Mouse (Mus musculus): Measurements from ENCODE around the gene Gm20388. TPM values are rescaled to one million over a fixed set of nuclear protein-coding genes. Genes with fewer than 3 reads are reported as not detected.
"Not testable (repeated sequence)": the region's sequence is repeated elsewhere in the genome, so short reads cannot be mapped to it uniquely, and the experiment has no call there.

The Gm20388 gene
- total RNA-seq, 2 experiments from 2014 or later, result 2.4 to 2.6 TPM

DNA sequence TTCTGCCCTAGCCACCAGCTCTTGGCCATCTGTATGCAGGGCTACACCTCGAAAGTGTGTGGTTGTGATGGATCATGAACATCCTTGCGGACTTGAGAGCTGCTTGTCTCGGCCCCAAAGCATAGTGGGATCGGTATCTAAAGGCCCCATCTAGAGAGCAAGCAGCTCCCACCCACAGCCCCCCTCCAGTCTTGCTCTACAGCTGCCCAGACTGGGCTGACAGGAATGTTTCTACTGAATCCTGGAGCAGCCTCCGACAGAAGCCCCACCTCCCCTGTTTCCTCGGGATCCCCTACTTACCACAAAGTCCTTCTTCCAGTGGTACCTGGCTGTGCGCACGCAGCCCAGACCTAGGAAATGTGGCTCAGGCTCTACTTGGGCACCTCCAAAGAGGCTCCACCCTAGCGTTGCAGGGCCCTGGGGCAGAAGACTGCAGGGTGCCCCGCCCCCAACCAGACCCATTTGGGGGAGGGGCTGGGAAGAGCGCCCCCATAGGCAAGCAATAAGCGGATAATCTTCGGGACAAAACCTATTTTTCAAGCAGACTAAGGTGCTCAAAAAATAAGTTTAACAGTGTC lies 3247.3 kb downstream of the Gm20388 start, which contains the start of gene Sult5a1:
Gene Sult5a1, minus strand, starts transcription at position 428 of the 578 bp plus-strand sequence.
- Histone ChIP-seq H3K27ac (no peak within 1 kb of the TSS), H3K4me3 (no peak within 1 kb of the TSS)
- DNase-seq (ENCODE audit: extremely low spot score in 1 of 2, low spot score in 2 of 2), result no peak
- intact Hi-C loops (cut with DNase I), result no loop called here
- TF ChIP-seq CTCF (IDR thresholded peaks at IDR 0.05), result no peak

GRCm38 (mm10) chr8:123181391-123181790 lies 3270.8 kb downstream of the Gm20388 start:
- intact Hi-C loops (cut with DNase I), result no loop called here
- H3K4me3 ChIP-seq, result no peak overlapping the region
- TF ChIP-seq CTCF (IDR thresholded peaks at IDR 0.05), result no peak
- H3K27ac ChIP-seq, result no peak overlapping the region
- DNase-seq (ENCODE audit: extremely low spot score in 1 of 2, low spot score in 2 of 2), result no peak

DNA sequence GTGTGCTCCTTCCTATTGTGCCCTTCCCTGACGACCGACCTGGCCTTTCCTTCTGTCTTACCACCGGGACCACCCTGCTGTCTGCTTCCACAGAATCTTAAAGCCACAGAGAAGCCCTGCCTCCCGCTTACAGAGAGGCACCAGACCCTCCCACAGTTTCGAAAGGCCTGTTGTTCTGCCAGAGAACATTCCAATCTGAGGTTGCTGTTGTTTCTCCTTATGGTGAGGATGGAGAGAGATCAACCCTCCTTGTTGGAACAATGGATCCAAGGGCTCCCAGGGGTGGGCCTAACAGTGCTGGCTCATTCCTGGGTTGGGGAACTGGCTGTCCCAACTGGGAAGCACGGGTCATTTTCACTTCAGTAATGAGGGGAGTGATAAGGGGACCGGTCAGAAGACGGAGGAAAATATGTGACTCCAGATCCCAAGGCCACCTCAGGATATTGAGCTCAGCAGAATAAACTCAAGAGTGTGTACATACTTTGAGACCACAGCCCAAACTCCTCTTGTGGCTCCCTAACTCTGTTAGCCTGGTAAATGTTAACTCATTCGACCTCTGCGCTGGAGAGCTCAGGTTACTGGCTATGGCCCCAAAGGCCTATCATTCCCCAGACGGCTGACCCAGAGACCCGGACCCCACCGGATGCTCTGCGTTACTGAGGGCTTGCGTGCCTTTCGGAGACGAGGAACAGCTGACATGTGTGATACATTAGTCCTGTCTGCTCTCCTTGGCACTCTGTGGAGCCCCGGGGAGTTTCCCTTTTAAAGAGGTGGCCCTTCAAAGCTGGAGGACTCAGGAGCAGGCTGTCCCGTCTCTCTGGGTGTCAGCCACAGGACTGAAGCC lies 3275.1 kb downstream of the Gm20388 start, which contains the start of gene Dpep1:
Gene Dpep1, plus strand, starts transcription at position 677 of the 844 bp plus-strand sequence.
- H3K27ac ChIP-seq, result no peak within 1 kb of the TSS
- DNase-seq (ENCODE audit: extremely low spot score in 1 of 2, low spot score in 2 of 2), result no peak
- H3K4me3 ChIP-seq, result no peak within 1 kb of the TSS
- TF ChIP-seq CTCF (IDR thresholded peaks at IDR 0.05), result no peak
- intact Hi-C loops (cut with DNase I), result loop anchor here (5.0 kb wide), 1 partner anchor 38 kb away; no protein-coding TSS in a partner anchor

- H3K27ac ChIP-seq, result no peak overlapping the region
- intact Hi-C loops (cut with DNase I), result loop anchor here (5.0 kb wide), 1 partner anchor 41 kb away; no protein-coding TSS in a partner anchor
- no peak overlapping the region for H3K4me3 ChIP-seq
- no peak for TF ChIP-seq CTCF (IDR thresholded peaks at IDR 0.05)
- no peak for DNase-seq (ENCODE audit: extremely low spot score in 1 of 2, low spot score in 2 of 2)
Observed at GRCm38 (mm10) chr8:123188006-123188405, 3277.4 kb downstream of the Gm20388 start.

DNA sequence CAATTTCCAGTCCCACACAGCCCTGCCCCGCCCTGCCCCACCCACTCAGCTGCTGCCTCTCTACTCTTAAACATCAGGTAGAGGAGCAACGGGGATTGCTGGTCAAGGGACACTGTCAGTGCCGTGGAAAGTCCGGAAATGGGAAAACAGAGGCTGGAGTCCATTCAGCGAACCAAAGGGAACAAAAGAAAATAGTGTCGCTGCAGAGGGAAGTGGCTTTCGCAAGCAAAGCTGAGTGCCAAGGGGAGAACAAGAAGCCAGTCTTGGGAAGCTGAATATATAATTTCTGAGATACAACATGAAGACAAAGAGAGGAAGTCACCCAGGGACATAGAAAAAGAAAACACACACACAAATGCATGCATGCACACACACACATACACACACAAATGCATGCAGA lies 3278.2 kb downstream of the Gm20388 start:
- no peak overlapping the region for H3K4me3 ChIP-seq
- no peak for TF ChIP-seq CTCF (IDR thresholded peaks at IDR 0.05)
- no peak for DNase-seq (ENCODE audit: extremely low spot score in 1 of 2, low spot score in 2 of 2)
- intact Hi-C loops (cut with DNase I), result loop anchor here (5.0 kb wide), 1 partner anchor 42 kb away; no protein-coding TSS in a partner anchor
- H3K27ac ChIP-seq, result no peak overlapping the region

DNA sequence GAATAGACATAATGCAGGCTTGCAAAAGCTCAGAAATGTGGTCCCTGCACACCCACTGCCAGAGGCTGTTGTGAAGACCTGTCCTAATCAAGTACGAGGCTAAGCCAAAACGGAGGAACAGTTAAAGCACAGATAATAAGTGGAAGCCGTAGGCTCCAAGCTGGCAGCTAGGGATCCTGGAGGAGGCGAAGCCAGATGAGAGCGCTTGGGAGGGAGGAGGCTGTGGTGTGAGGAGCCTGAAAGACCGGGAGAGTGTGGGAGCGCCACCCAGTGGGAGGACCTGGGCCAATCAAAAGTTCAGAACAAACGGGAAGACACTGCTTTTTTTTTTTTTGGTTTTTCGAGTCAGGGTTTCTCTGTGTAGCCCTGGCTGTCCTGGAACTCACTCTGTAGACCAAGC lies 3280.0 kb downstream of the Gm20388 start:
- Histone ChIP-seq H3K27ac (no peak overlapping the region), H3K4me3 (no peak overlapping the region)
- intact Hi-C loops (cut with DNase I), result loop anchor here (10.0 kb wide), 1 partner anchor 566 kb away; the partner anchor contains the start of gene Pabpn1l
- peak; percentile 59 for TF ChIP-seq CTCF (IDR thresholded peaks at IDR 0.05)
- DNase-seq (ENCODE audit: extremely low spot score in 1 of 2, low spot score in 2 of 2), result peak; percentile 77 to 78

- H3K27ac ChIP-seq, result no peak overlapping the region
- DNase-seq (ENCODE audit: extremely low spot score in 1 of 2, low spot score in 2 of 2), result no peak
- intact Hi-C loops (cut with DNase I), result loop anchor here (10.0 kb wide), 1 partner anchor 567 kb away; the partner anchor contains the start of gene Pabpn1l
- no peak overlapping the region for H3K4me3 ChIP-seq
- no peak for TF ChIP-seq CTCF (IDR thresholded peaks at IDR 0.05)
Observed at GRCm38 (mm10) chr8:123191908-123192307, 3281.3 kb downstream of the Gm20388 start.

DNA sequence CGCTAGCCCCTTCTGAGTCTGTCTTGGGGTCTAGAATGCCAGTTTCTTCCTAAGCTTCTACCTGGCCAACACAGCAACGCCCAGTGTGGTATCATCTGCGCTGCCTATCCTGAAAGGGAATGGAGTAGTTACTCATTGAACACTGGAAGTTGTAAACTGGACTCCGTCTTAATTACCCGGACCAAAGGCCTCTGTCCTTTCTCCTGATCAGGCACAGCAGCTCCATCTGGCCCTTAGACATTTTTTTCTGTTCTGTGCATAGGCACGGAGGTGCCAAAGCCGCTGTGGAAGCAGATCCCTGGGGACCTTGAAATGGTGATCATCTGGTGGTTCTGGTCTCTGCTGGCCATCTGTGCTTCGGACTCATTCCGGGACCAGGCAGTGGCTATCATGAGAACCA lies 3283.1 kb downstream of the Gm20388 start:
- DNase-seq (ENCODE audit: extremely low spot score in 1 of 2, low spot score in 2 of 2), result no peak
- intact Hi-C loops (cut with DNase I), result loop anchor here (10.0 kb wide), 1 partner anchor 569 kb away; the partner anchor contains the start of gene Pabpn1l
- Histone ChIP-seq H3K27ac (no peak overlapping the region), H3K4me3 (no peak overlapping the region)
- TF ChIP-seq CTCF (IDR thresholded peaks at IDR 0.05), result no peak

DNA sequence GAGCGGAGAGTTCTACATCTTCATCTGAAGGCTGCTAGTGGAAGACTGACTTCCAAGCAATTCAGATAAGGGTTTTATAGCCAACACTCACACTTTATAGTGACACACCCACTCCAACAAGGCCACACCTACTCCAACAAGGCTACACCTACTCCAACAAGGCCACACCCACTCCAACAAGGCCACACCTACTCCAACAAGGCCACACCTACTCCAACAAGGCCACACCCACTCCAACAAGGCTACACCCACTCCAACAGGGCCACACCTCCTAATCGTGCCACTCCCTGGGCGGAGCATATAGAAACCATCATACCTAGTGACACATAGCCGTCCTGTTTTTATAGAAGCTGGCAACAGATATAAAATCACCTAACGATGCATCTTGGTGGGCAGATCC lies 3286.4 kb downstream of the Gm20388 start:
- H3K27ac ChIP-seq; H3K4me3 ChIP-seq; DNase-seq (ENCODE audit: extremely low spot score in 1 of 2, low spot score in 2 of 2): not testable (repeated sequence)
- intact Hi-C loops (cut with DNase I), result loop anchor here (5.0 to 10.0 kb wide), 2 partner anchors 360 to 572 kb away; partner anchors contain the start of gene Pabpn1l

- TF ChIP-seq CTCF (IDR thresholded peaks at IDR 0.05), result no peak
- intact Hi-C loops (cut with DNase I), result loop anchor here (5.0 to 10.0 kb wide), 2 partner anchors 363 to 575 kb away; partner anchors contain the start of gene Pabpn1l
- DNase-seq (ENCODE audit: extremely low spot score in 1 of 2, low spot score in 2 of 2), result no peak
- no peak overlapping the region for H3K27ac ChIP-seq
- no peak overlapping the region for H3K4me3 ChIP-seq
Observed at GRCm38 (mm10) chr8:123199864-123200263, 3289.2 kb downstream of the Gm20388 start.

- intact Hi-C loops (cut with DNase I), result loop anchor here (1.0 kb wide), 1 partner anchor 96 kb away; no protein-coding TSS in a partner anchor
- DNase-seq (ENCODE audit: extremely low spot score in 1 of 2, low spot score in 2 of 2), result peak; percentile 68 to 84
- Histone ChIP-seq H3K4me3 (no peak overlapping the region), H3K27ac (no peak overlapping the region)
- TF ChIP-seq CTCF (IDR thresholded peaks at IDR 0.05), result peak; percentile 94
Observed at GRCm38 (mm10) chr8:123202288-123202687, 3291.6 kb downstream of the Gm20388 start.

DNA sequence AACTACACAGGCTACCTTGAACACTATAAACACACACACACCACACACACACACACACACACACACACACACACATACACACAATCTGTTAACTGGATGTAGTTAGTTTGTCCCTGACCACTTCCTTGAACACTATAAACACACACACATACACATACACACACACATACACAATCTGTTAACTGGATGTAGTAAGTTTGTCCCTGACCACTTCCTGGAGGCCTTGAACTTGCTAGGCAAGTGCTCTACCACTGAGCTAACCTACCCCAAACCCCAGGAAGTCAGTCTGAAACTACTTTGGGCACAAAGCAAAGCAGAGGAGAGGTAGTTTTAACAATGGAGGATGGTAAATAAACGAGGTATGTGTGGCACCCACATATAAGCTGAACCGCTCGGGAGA lies 3292.9 kb downstream of the Gm20388 start:
- DNase-seq (ENCODE audit: extremely low spot score in 1 of 2, low spot score in 2 of 2), result no peak
- intact Hi-C loops (cut with DNase I), result no loop called here
- TF ChIP-seq CTCF (IDR thresholded peaks at IDR 0.05), result no peak
- no peak overlapping the region for H3K27ac ChIP-seq
- no peak overlapping the region for H3K4me3 ChIP-seq
